Mouse (Mus musculus) thymus, adult 2 months (tissue): Measurements from ENCODE around the gene 4930430F08Rik.
"Not testable (repeated sequence)": the region's sequence is repeated elsewhere in the genome, so short reads cannot be mapped to it uniquely, and the experiment has no call there.

Source experiments
- CTCF ChIP-seq: fragments of 200-500 bp; IDR thresholded peaks from 2 replicates; pipeline ENCODE4 v1.5.1; 2012; ENCODE audit warnings: mild to moderate bottlenecking, control low read depth, low read length, moderate library complexity, borderline replicate concordance; ENCODE audit not compliant: control insufficient read depth, poor library complexity, insufficient read depth; ENCODE audit errors: extremely low read depth
- POLR2A ChIP-seq: fragments of 200-500 bp; IDR thresholded peaks from 2 replicates; pipeline ENCODE4 v1.6.1; 2012; ENCODE audit warnings: mild to moderate bottlenecking, low read length, control low read depth, moderate library complexity; ENCODE audit not compliant: control insufficient read depth, poor library complexity, insufficient read depth; ENCODE audit errors: extremely low read depth

DNA sequence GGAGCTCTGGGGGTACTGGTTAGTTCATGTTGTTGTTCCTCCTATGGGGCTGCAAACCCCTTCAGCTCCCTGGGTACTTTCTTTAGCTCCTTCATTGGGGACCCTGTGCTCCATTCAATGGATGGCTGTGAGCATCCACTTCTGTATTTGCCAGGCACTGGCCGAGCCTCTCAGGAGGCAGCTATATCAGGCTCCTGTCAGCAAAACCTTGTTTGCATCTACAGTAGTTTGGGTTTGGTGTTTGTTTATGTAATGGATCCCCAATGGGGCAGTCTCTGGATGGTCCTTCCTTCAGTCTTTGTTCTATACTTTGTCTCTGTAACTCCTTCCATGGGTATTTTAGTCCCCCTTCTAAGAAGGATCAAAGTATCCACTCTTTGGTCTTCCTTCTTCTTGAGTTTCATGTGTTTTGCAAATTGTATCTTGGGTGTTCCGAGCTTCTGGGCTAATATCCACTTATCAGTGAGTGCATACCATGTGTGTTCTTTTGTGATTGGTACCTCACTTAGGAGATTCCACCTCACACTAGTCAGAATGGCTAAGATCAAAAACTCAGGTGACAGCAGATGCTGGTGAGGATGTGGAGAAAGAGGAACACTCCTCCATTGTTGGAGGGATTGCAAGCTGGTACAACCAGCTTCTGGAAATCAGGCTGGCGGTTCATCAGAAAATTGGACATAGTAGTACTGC is 29.9 kb downstream of the 4930430F08Rik start:
- TF ChIP-seq CTCF, POLR2A: not testable (repeated sequence)
